Mouse (Mus musculus): ENCODE results near the gene Mmp11. TPM values are rescaled to one million over a fixed set of nuclear protein-coding genes. Genes with fewer than 3 reads are reported as not detected.
"Not testable (repeated sequence)": the region's sequence is repeated elsewhere in the genome, so short reads cannot be mapped to it uniquely, and the experiment has no call there.

Mmp11 gene
- total and polyA plus RNA-seq, 3 experiments: 0.99 to 1.1 TPM; not detected in 1

GRCm38 (mm10) chr10:75889406-75890153, 46.7 kb downstream of the Mmp11 start:
- in situ Hi-C loops (cut with MboI; ENCODE audit: low pct_ligation_motif_present, low pct_unique_long_range_greater_than_20kb, low sequenced_read_pairs): loop anchor here (10.0 kb wide), 2 partner anchors 65 to 315 kb away; partner anchors contain the start of gene Gm5134
- dilution Hi-C loops (cut with MboI; ENCODE audit: extremely low pct_ligation_motif_present, extremely low pct_unique_long_range_greater_than_20kb, low sequenced_read_pairs): no loop called here

GRCm38 (mm10) chr10:75887504-75887903, 48.8 kb downstream of the Mmp11 start:
- H3K27me3 ChIP-seq (replicated peaks); H3K4me2 ChIP-seq (ENCODE audit: insufficient read depth, low read depth, poor library complexity, severe bottlenecking); H3K36me3 ChIP-seq (replicated peaks in 1 of 2; ENCODE audit: control insufficient read depth in 1 of 2, insufficient read depth in 1 of 2, low read length in 1 of 2); H3K79me2 ChIP-seq (replicated peaks; ENCODE audit: control insufficient read depth, extremely low read depth, insufficient read depth, poor library complexity, severe bottlenecking); dilution Hi-C loops (cut with MboI; ENCODE audit: extremely low pct_ligation_motif_present, extremely low pct_unique_long_range_greater_than_20kb, low sequenced_read_pairs); DNase-seq (ENCODE audit: extremely low read depth); H3K9me3 ChIP-seq (replicated peaks; ENCODE audit: low read length); H3K4me3 ChIP-seq (replicated peaks in 1 of 3; ENCODE audit: low read depth in 2 of 3, low read length in 2 of 3, poor library complexity in 1 of 3); H3K27ac ChIP-seq (ENCODE audit: insufficient read depth, low read depth): not testable (repeated sequence)
- TF ChIP-seq CTCF (conservative IDR thresholded peaks at IDR 0.05 in 1 of 2, IDR thresholded peaks at IDR 0.05 in 1 of 2; ENCODE audit: low read depth in 2 of 2, low read length in 2 of 2) (peak in 1 of 2 experiments; percentile 25; a peak in 2 of 4 replicates), ZNF384 (IDR thresholded peaks at IDR 0.05; ENCODE audit: low read depth, low read length) (peak; percentile 91), MYC (IDR thresholded peaks at IDR 0.05; ENCODE audit: low read depth, low read length) (peak; percentile 52; the same call in 1 of the 2 replicates), ETS1 (conservative IDR thresholded peaks at IDR 0.05; ENCODE audit: low read depth, low read length) (peak; percentile 35; the same call in 1 of the 2 replicates), IRF4 (IDR thresholded peaks at IDR 0.05; ENCODE audit: low read depth, low read length) (0 out of 2 replicates have a peak, but pooled peaks have one; percentile 23)
- H3K9ac ChIP-seq (ENCODE audit: insufficient read depth, low read depth): 0 out of 2 replicates have a peak overlapping the region, but pooled peaks have one; percentile 21
- in situ Hi-C loops (cut with MboI; ENCODE audit: low pct_ligation_motif_present, low pct_unique_long_range_greater_than_20kb, low sequenced_read_pairs): loop anchor here (10.0 kb wide), 2 partner anchors 67 to 317 kb away; partner anchors contain the start of gene Gm5134
- H3K4me1 ChIP-seq (ENCODE audit: control insufficient read depth in 1 of 2, insufficient read depth in 2 of 2): peaks cover 4 to 37% of the 10 kb centered on the region in 2 experiments; a peak in 2 of 4 replicates

More at GRCm38 (mm10) chr10:75889406-75890153, 46.7 kb downstream of the Mmp11 start:
- Histone ChIP-seq H3K9me3 (replicated peaks; ENCODE audit: low read length) (no peaks in the 10 kb centered on the region), H3K4me1 (ENCODE audit: control insufficient read depth in 1 of 2, insufficient read depth in 2 of 2) (peaks cover 15 to 49% of the 10 kb centered on the region in 2 experiments; a peak in 3 of 4 replicates), H3K9ac (ENCODE audit: insufficient read depth, low read depth) (no peak overlapping the region), H3K4me2 (ENCODE audit: insufficient read depth, low read depth, poor library complexity, severe bottlenecking) (no peak overlapping the region), H3K4me3 (replicated peaks in 1 of 3; ENCODE audit: low read depth in 2 of 3, low read length in 2 of 3, poor library complexity in 1 of 3) (no peak overlapping the region), H3K79me2 (replicated peaks; ENCODE audit: control insufficient read depth, extremely low read depth, insufficient read depth, poor library complexity, severe bottlenecking) (no peaks in the 10 kb centered on the region), H3K27me3 (replicated peaks) (no peaks in the 10 kb centered on the region), H3K27ac (ENCODE audit: insufficient read depth, low read depth) (no peak overlapping the region), H3K36me3 (replicated peaks in 1 of 2; ENCODE audit: control insufficient read depth in 1 of 2, insufficient read depth in 1 of 2, low read length in 1 of 2) (peaks cover 0 to 9% of the 10 kb centered on the region in 2 experiments)
- no peak for DNase-seq (ENCODE audit: extremely low read depth)
- TF ChIP-seq POLR2A (IDR thresholded peaks at IDR 0.05; ENCODE audit: low read depth, low read length) (no peak), USF2 (conservative IDR thresholded peaks at IDR 0.05; ENCODE audit: low read depth, low read length) (no peak), UBTF (IDR thresholded peaks at IDR 0.05; ENCODE audit: low read depth, low read length) (no peak), ZKSCAN1 (IDR thresholded peaks at IDR 0.05; ENCODE audit: borderline replicate concordance, low read depth, low read length) (no peak), CHD1 (IDR thresholded peaks at IDR 0.05; ENCODE audit: low read depth, low read length) (no peak), JUN (IDR thresholded peaks at IDR 0.05; ENCODE audit: insufficient read depth, low read depth, low read length) (no peak), EP300 (IDR thresholded peaks at IDR 0.05; ENCODE audit: low read length) (no peak), MYC (IDR thresholded peaks at IDR 0.05; ENCODE audit: low read depth, low read length) (no peak)
